Mouse (Mus musculus): Measurements from ENCODE around the gene Hdac9.
"Not testable (repeated sequence)": the region's sequence is repeated elsewhere in the genome, so short reads cannot be mapped to it uniquely, and the experiment has no call there.

Hdac9 gene

DNA sequence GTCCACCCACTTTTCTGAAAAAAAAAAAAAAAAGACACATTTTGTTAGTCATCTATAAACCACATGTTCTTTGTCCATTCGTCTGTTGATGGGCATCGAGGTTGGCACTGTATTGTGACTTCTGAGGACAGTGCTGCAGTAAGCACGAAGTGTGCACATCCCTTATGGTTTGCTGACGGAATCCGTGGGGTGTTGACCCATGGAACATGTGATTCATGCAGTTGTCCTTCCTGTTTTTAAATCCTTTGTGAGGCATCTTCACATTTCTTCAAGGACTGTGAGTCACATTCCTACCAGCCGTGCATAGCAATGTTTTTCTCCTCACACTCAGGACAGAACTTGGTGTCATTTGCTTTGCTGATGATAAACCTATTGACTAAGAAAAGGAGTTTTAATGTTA lies 875.9 kb downstream of the Hdac9 start:
- DNase-seq = no peak

DNA sequence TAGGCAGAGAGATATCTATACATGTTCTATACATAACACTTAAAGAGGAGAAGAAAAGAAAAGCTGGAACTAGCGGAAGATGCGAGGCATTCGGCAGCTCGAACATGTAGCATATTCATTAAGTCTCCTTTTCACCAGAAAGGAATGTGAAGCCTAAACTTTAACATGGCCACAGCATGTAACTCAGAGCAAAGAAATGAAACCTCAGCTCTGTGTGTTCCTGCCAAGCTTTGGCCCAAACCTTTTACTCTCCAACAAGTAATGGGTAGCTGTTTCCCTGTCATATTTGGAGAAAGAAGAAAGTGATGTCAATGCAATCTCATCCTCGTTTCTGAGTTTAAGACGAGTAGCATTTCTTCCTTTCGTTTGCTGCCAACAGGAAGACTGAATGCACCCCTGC lies 876.8 kb downstream of the Hdac9 start:
- DNase-seq = no peak

DNA sequence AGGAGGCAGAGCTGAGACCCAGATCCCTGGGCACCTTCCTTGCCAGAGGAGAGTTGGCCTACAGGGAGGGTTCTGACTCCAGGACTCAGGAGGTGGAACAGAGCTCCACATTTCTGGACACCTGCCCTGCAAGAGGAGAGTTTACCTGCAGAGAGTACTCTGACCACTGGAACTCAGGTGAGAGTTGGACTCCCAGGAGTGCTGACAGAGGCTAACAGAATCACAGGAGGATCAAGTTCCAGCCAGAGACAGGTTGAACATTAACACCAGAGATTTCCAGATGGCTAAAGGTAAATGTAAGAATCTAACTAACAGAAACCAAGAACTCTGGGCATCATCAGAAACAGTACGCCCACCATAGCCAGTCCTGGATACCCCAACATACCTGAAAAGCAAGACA lies 907.1 kb downstream of the Hdac9 start:
- DNase-seq = not testable (repeated sequence)
